Mouse (Mus musculus) midbrain, embryonic 16.5 days (tissue): ENCODE results near the gene Kbtbd4. TPM values are rescaled to one million over a fixed set of nuclear protein-coding genes. Genes with fewer than 3 reads are reported as not detected.

Experiments
- ATAC-seq: fragments of 200-750 bp; cut with Nextera tagmentation; 2 replicates; pipeline ENCODE4 v1.8.0; 2017; ENCODE audit warnings: moderate TSS enrichment
- H3K27ac ChIP-seq: fragments of 300-500 bp; sonication (generic); 2 replicates; pipeline ENCODE4 v1.5.1; 2014; ENCODE audit warnings: mild to moderate bottlenecking, low read length, mixed read lengths
- H3K27me3 ChIP-seq: fragments of 300-500 bp; sonication (generic); 2 replicates; pipeline ENCODE4 v1.6.1; 2014; ENCODE audit warnings: low read depth, low read length, mixed read lengths; ENCODE audit not compliant: control insufficient read depth, insufficient read depth
- H3K36me3 ChIP-seq: fragments of 300-500 bp; sonication (generic); 2 replicates; pipeline ENCODE4 v1.6.1; 2014; ENCODE audit warnings: mild to moderate bottlenecking, low read length, moderate library complexity, mixed read lengths; ENCODE audit not compliant: control insufficient read depth, insufficient read depth
- H3K4me1 ChIP-seq: fragments of 300-500 bp; sonication (generic); 2 replicates; pipeline ENCODE4 v1.6.1; 2014; ENCODE audit warnings: mild to moderate bottlenecking, low read length, mixed read lengths; ENCODE audit not compliant: control insufficient read depth, insufficient read depth
- H3K4me2 ChIP-seq: fragments of 300-500 bp; sonication (generic); 2 replicates; pipeline ENCODE4 v1.6.1; 2014; ENCODE audit warnings: mild to moderate bottlenecking, low read length, mixed read lengths
- H3K4me3 ChIP-seq: fragments of 300-500 bp; sonication (generic); 2 replicates; pipeline ENCODE4 v1.5.1; 2014; ENCODE audit warnings: low read depth, mild to moderate bottlenecking, low read length, moderate library complexity, mixed read lengths
- H3K9ac ChIP-seq: fragments of 300-500 bp; sonication (generic); 2 replicates; pipeline ENCODE4 v1.6.1; 2014; ENCODE audit warnings: low read depth, low read length, mixed read lengths
- H3K9me3 ChIP-seq: fragments of 300-500 bp; sonication (generic); replicated peaks from 2 replicates; pipeline ENCODE4 v1.6.1; 2014; ENCODE audit warnings: mild to moderate bottlenecking, low read length, mixed read lengths; ENCODE audit not compliant: control insufficient read depth, poor library complexity, severe bottlenecking
- WGBS: fragments of 180-500 bp; shearing (Covaris S2); extraction: QIAGEN DNeasy Blood & Tissue Kit; methylation state at CpG from one replicate; pipeline ENCODE4 v1.1.7; 2014; 5-methylcytosine and 5-hydroxymethylcytosine counted together
- polyA plus RNA-seq: library from polyadenylated mRNA; unstranded; fragments of >200 nt; fragmentation: Nextera tagmentation; extraction: Ambion mirVana; gene quantifications from 2 replicates; pipeline ENCODE4 v1.2.1, GENCODE M21; 2015

Gene Kbtbd4
- polyA plus RNA-seq, 1 experiment from 2014 or later: 62.6 TPM

GRCm38 (mm10) chr2:90877584-90878259, 26.8 kb upstream of the Kbtbd4 start:
- Histone ChIP-seq H3K27me3 (no peaks in the 10 kb centered on the region), H3K27ac (no peak overlapping the region), H3K4me3 (no peak overlapping the region), H3K9ac (no peak overlapping the region), H3K4me1 (peaks cover 20% of the 10 kb centered on the region), H3K36me3 (no peaks in the 10 kb centered on the region; the same call in 1 of the 2 replicates), H3K4me2 (no peak overlapping the region), H3K9me3 (no peaks in the 10 kb centered on the region)
- WGBS: 68% methylated on average over 4 of the region's 5 CpGs
- no peak for ATAC-seq

DNA sequence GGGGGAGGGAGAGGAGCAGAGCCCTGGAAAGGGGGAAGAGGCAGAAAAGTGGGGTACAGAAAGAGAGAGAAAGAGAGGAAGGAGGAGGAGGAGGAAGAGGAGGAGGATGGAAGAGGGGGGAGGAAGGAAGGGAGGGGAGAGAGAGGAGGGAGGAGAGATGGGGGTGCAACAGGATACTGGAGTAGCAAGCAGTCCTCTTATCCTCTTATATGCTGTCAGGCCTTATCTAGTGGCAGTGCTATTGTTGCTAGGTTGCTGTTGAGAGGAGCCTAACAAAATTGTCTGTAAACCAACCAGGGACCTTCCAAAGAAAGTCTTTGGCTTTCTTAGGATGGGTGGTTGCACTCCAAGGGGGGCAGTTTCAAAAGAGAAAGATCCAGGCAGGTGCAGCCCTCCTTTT, 25.1 kb upstream of the Kbtbd4 start:
- no peak for ATAC-seq

GRCm38 (mm10) chr2:90880144-90880785, 24.3 kb upstream of the Kbtbd4 start:
- no peak overlapping the region for H3K4me3 ChIP-seq
- no peaks in the 10 kb centered on the region for H3K27me3 ChIP-seq
- no peak for ATAC-seq
- no peaks in the 10 kb centered on the region; the same call in 1 of the 2 replicates for H3K36me3 ChIP-seq
- H3K9me3 ChIP-seq: no peaks in the 10 kb centered on the region
- no peak overlapping the region for H3K9ac ChIP-seq
- peak overlapping the region; percentile 36; the same call in 1 of the 2 replicates for H3K27ac ChIP-seq
- H3K4me1 ChIP-seq: peaks cover 27% of the 10 kb centered on the region
- WGBS: 8% methylated on average over 6 of the region's 6 CpGs
- no peak overlapping the region for H3K4me2 ChIP-seq

More for the DNA sequence above, 25.1 kb upstream of the Kbtbd4 start:
- H3K4me3 ChIP-seq: no peak overlapping the region
- no peak overlapping the region for H3K9ac ChIP-seq
- H3K9me3 ChIP-seq: no peaks in the 10 kb centered on the region
- H3K27ac ChIP-seq: no peak overlapping the region
- no peak overlapping the region for H3K4me2 ChIP-seq
- H3K36me3 ChIP-seq: no peaks in the 10 kb centered on the region; the same call in 1 of the 2 replicates
- H3K27me3 ChIP-seq: no peaks in the 10 kb centered on the region
- H3K4me1 ChIP-seq: peaks cover 23% of the 10 kb centered on the region

- no peak overlapping the region for H3K9ac ChIP-seq
- H3K36me3 ChIP-seq: no peaks in the 10 kb centered on the region; the same call in 1 of the 2 replicates
- H3K27me3 ChIP-seq: no peaks in the 10 kb centered on the region
- no peak for ATAC-seq
- 96% methylated on average over 2 of the region's 2 CpGs for WGBS
- no peaks in the 10 kb centered on the region for H3K9me3 ChIP-seq
- no peak overlapping the region for H3K4me3 ChIP-seq
- H3K27ac ChIP-seq: no peak overlapping the region
- no peak overlapping the region for H3K4me2 ChIP-seq
- H3K4me1 ChIP-seq: peaks cover 27% of the 10 kb centered on the region
These were observed 22.7 kb upstream of the Kbtbd4 start for GRCm38 (mm10) chr2:90881824-90882223.

- peak within 1 kb of the TSS; percentile 81 for H3K9ac ChIP-seq
- peaks cover 43% of the 10 kb centered on the region for H3K4me1 ChIP-seq
- H3K9me3 ChIP-seq: no peaks in the 10 kb centered on the region
- H3K27me3 ChIP-seq: no peaks in the 10 kb centered on the region; the same call in 1 of the 2 replicates
- peak within 1 kb of the TSS; percentile 59 for H3K4me3 ChIP-seq
- under 1% methylated on average over 45 of the region's 45 CpGs for WGBS
- no peaks in the 10 kb centered on the region; the same call in 1 of the 2 replicates for H3K36me3 ChIP-seq
- ATAC-seq: peak; percentile 83
- peak within 1 kb of the TSS; percentile 85 for H3K4me2 ChIP-seq
- H3K27ac ChIP-seq: peak within 1 kb of the TSS; percentile 94
These were observed 19.1 kb upstream of the Kbtbd4 start, which contains the start of gene C1qtnf4 for GRCm38 (mm10) chr2:90885218-90886041. C1qtnf4 (plus strand) TSS chr2:90885860.

GRCm38 (mm10) chr2:90886436-90886835, 18.1 kb upstream of the Kbtbd4 start:
- Histone ChIP-seq H3K36me3 (no peaks in the 10 kb centered on the region; the same call in 1 of the 2 replicates), H3K4me3 (peak overlapping the region; percentile 59), H3K9me3 (no peaks in the 10 kb centered on the region), H3K27me3 (no peaks in the 10 kb centered on the region; the same call in 1 of the 2 replicates), H3K4me2 (peak overlapping the region; percentile 85), H3K9ac (peak overlapping the region; percentile 81), H3K27ac (peak overlapping the region; percentile 94), H3K4me1 (peaks cover 38% of the 10 kb centered on the region)
- ATAC-seq: no peak
- WGBS: 14% methylated on average over 6 of the region's 6 CpGs

DNA sequence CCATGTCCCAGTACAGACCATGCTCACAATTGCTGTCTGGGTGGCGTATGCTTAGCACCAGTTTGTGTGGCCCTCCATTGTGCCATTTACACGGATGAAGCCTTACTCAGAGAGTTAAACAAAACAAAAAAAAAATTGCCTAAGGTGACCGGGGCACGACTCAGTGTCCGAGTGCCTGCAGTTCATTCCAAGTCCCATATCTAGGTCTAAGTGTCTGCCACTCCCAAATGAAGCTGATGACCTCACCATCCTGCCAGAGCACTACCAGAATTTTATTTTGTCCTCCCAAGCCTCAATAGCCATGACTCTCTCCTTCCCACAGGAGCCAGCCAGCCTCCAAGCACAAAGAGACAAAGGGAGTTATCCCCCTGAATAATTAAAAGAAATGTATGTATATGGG, 16.9 kb upstream of the Kbtbd4 start:
- Histone ChIP-seq H3K27me3 (no peaks in the 10 kb centered on the region; the same call in 1 of the 2 replicates), H3K9me3 (no peaks in the 10 kb centered on the region), H3K4me3 (peak overlapping the region; percentile 59), H3K36me3 (no peaks in the 10 kb centered on the region), H3K27ac (peak overlapping the region; percentile 94), H3K4me1 (peaks cover 36% of the 10 kb centered on the region), H3K4me2 (peak overlapping the region; percentile 85), H3K9ac (peak overlapping the region; percentile 81)
- WGBS: 74% methylated on average over 5 of the region's 5 CpGs
- ATAC-seq: no peak

- H3K9ac ChIP-seq: peak overlapping the region; percentile 64
- WGBS: 7% methylated on average over 95 of the region's 133 CpGs
These were observed 14.7 kb upstream of the Kbtbd4 start for GRCm38 (mm10) chr2:90889550-90890548.

More at GRCm38 (mm10) chr2:90889550-90890548, 14.7 kb upstream of the Kbtbd4 start:
- Histone ChIP-seq H3K9me3 (no peaks in the 10 kb centered on the region), H3K4me2 (peak overlapping the region; percentile 71), H3K27ac (peak overlapping the region; percentile 51), H3K4me3 (peak overlapping the region; percentile 40), H3K27me3 (no peaks in the 10 kb centered on the region; the same call in 1 of the 2 replicates), H3K36me3 (peaks cover 2% of the 10 kb centered on the region; the same call in 1 of the 2 replicates), H3K4me1 (peaks cover 29% of the 10 kb centered on the region)
- ATAC-seq: peak; percentile 62
